Mouse (Mus musculus) hindbrain, embryonic 15.5 days (tissue): ENCODE measurements around the gene Siglecf. TPM values are rescaled to one million over a fixed set of nuclear protein-coding genes. Genes with fewer than 3 reads are reported as not detected.
A peak's percentile ranks its signal among the peaks of the same experiment; 100 is the strongest.
"Not testable (repeated sequence)": the region's sequence is repeated elsewhere in the genome, so short reads cannot be mapped to it uniquely, and the experiment has no call there.

Experiments
- ATAC-seq: fragments of 200-750 bp; cut with Nextera tagmentation; 2 replicates; pipeline ENCODE4 v1.8.0; 2017; ENCODE audit warnings: low read depth, moderate number of reproducible peaks, moderate TSS enrichment; ENCODE audit not compliant: low FRiP score
- H3K27ac ChIP-seq: fragments of 300-500 bp; sonication (generic); replicated peaks from 2 replicates; pipeline ENCODE4 v1.5.1; 2015; ENCODE audit warnings: mild to moderate bottlenecking, inconsistent platforms
- H3K27me3 ChIP-seq: fragments of 300-500 bp; sonication (generic); 2 replicates; pipeline ENCODE4 v1.6.1; 2015; ENCODE audit warnings: control low read depth, inconsistent platforms
- H3K36me3 ChIP-seq: fragments of 300-500 bp; sonication (generic); 2 replicates; pipeline ENCODE4 v1.6.1; 2015; ENCODE audit warnings: control low read depth, inconsistent platforms
- H3K4me1 ChIP-seq: fragments of 300-500 bp; sonication (generic); replicated peaks from 2 replicates; pipeline ENCODE4 v1.6.1; 2015; ENCODE audit warnings: control low read depth, inconsistent platforms
- H3K4me2 ChIP-seq: fragments of 300-500 bp; sonication (generic); 2 replicates; pipeline ENCODE4 v1.6.1; 2015; ENCODE audit warnings: moderate library complexity, mild to moderate bottlenecking, inconsistent platforms
- H3K4me3 ChIP-seq: fragments of 300-500 bp; sonication (generic); 2 replicates; pipeline ENCODE4 v1.5.1; 2015; ENCODE audit warnings: mild to moderate bottlenecking, inconsistent platforms
- H3K9ac ChIP-seq: fragments of 300-500 bp; sonication (generic); 2 replicates; pipeline ENCODE4 v1.6.1; 2015; ENCODE audit warnings: inconsistent platforms
- H3K9me3 ChIP-seq: fragments of 300-500 bp; sonication (generic); 2 replicates; pipeline ENCODE4 v1.6.1; 2016; ENCODE audit warnings: control low read depth, inconsistent platforms
- WGBS: fragments of 180-500 bp; shearing (Covaris S2); methylation state at CpG from one replicate; pipeline ENCODE4 v1.1.7; 2015; 5-methylcytosine and 5-hydroxymethylcytosine counted together
- polyA plus RNA-seq: library from polyadenylated mRNA; unstranded; fragments of >200 nt; fragmentation: Nextera tagmentation; extraction: Ambion mirVana; gene quantifications from 2 replicates; pipeline ENCODE4 v1.2.1, GENCODE M21; 2015

The Siglecf gene
- polyA plus RNA-seq, 1 experiment from 2014 or later = 0.30 TPM

DNA sequence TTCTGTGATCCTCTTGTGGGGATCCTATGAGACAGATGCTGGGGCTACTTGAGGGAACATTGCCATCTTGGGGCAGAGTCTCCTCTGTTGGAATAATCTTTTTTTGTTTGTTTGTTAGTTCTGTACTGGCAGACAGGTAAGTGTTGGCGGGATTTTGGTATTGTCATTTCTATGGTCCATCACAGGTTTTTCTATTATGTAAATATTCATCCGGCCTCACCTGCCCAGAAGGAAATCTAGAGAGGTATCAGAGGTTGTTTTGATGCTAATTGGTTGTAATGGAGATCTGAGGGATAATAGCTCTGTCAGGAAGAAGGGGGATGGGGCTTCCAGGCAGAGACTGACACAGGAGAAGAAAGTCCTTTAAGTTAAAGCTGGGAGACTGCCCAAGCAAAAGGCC is 7.1 kb upstream of the Siglecf start:
- Histone ChIP-seq H3K4me1 (no peaks in the 10 kb centered on the region), H3K27me3 (no peaks in the 10 kb centered on the region), H3K4me2 (no peak overlapping the region), H3K9ac (no peak overlapping the region), H3K27ac (no peak overlapping the region), H3K36me3 (no peaks in the 10 kb centered on the region), H3K4me3 (no peak overlapping the region), H3K9me3 (no peaks in the 10 kb centered on the region)
- ATAC-seq = no peak
- WGBS = 80% methylated on average over 2 of the region's 2 CpGs

GRCm38 (mm10) chr7:43344491-43344890 is 6.7 kb upstream of the Siglecf start:
- H3K9ac ChIP-seq = no peak overlapping the region
- WGBS = 77% methylated on average over 4 of the region's 4 CpGs
- no peaks in the 10 kb centered on the region for H3K27me3 ChIP-seq
- ATAC-seq = no peak
- no peaks in the 10 kb centered on the region for H3K4me1 ChIP-seq
- H3K9me3 ChIP-seq = no peaks in the 10 kb centered on the region
- no peak overlapping the region for H3K4me3 ChIP-seq
- H3K36me3 ChIP-seq = no peaks in the 10 kb centered on the region
- no peak overlapping the region for H3K27ac ChIP-seq
- H3K4me2 ChIP-seq = no peak overlapping the region

GRCm38 (mm10) chr7:43346148-43346547 is 5.0 kb upstream of the Siglecf start:
- Histone ChIP-seq H3K36me3 (no peaks in the 10 kb centered on the region), H3K27ac (no peak overlapping the region), H3K4me1 (no peaks in the 10 kb centered on the region), H3K4me2 (no peak overlapping the region), H3K27me3 (no peaks in the 10 kb centered on the region), H3K9ac (no peak overlapping the region), H3K9me3 (no peaks in the 10 kb centered on the region), H3K4me3 (no peak overlapping the region)
- ATAC-seq = no peak
- WGBS = 72% methylated on average over 4 of the region's 4 CpGs

DNA sequence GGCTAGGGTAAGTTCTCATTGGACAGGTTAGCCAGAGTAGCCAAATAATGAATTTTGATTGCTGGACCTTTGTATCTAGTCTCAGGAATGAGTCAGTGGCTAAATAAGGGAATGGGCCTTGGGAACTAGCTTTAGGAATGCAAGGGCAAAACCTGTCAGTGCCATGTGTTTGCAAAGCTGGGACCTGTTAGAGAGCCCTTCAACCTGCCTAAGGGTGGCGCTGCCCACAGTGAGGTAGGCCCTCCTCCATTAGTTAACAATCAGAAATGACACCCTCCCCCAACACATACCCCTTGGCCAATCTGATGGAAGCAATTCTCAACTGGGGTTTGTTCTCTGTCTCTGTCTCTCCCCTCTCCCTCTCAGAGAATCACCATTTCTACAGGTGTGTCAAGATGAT is 4.6 kb upstream of the Siglecf start:
- no peak overlapping the region for H3K9ac ChIP-seq
- H3K4me3 ChIP-seq = no peak overlapping the region
- no peaks in the 10 kb centered on the region for H3K9me3 ChIP-seq
- no peaks in the 10 kb centered on the region for H3K36me3 ChIP-seq
- no peak overlapping the region for H3K27ac ChIP-seq
- H3K27me3 ChIP-seq = no peaks in the 10 kb centered on the region
- 60% methylated on average over 1 of the region's 1 CpGs for whole genome bisulfite sequencing
- no peaks in the 10 kb centered on the region for H3K4me1 ChIP-seq
- H3K4me2 ChIP-seq = no peak overlapping the region
- ATAC-seq = no peak

DNA sequence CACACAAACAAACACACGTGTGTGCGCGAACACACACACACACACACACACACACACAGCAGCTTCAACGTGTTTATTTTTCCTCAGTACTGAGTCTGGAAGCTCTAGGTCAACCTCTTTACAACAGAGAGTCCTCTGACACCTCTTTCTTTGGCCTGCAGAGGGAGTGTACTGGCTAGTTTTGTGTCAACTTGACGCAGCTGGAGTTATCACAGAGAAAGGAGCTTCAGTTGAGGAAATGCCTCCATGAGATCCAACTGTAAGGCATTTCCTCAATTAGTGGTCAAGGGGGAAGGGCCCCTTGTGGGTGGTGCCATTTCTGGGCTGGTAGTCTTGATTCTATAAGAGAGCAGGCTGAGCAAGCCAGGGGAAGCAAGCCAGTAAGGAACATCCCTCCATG is 1.5 kb upstream of the Siglecf start:
- H3K9me3 ChIP-seq, H3K27ac ChIP-seq, H3K9ac ChIP-seq, H3K36me3 ChIP-seq, H3K4me2 ChIP-seq, H3K4me1 ChIP-seq, H3K27me3 ChIP-seq, H3K4me3 ChIP-seq, ATAC-seq: not testable (repeated sequence)
- WGBS = 75% methylated on average over 5 of the region's 5 CpGs

GRCm38 (mm10) chr7:43353118-43353517 is 2.0 kb downstream of the Siglecf start:
- Histone ChIP-seq H3K4me2 (no peak overlapping the region), H3K36me3 (no peaks in the 10 kb centered on the region), H3K9ac (no peak overlapping the region), H3K27ac (no peak overlapping the region), H3K27me3 (no peaks in the 10 kb centered on the region), H3K4me1 (no peaks in the 10 kb centered on the region), H3K4me3 (no peak overlapping the region), H3K9me3 (no peaks in the 10 kb centered on the region)
- WGBS = 90% methylated on average over 4 of the region's 4 CpGs
- ATAC-seq = no peak

DNA sequence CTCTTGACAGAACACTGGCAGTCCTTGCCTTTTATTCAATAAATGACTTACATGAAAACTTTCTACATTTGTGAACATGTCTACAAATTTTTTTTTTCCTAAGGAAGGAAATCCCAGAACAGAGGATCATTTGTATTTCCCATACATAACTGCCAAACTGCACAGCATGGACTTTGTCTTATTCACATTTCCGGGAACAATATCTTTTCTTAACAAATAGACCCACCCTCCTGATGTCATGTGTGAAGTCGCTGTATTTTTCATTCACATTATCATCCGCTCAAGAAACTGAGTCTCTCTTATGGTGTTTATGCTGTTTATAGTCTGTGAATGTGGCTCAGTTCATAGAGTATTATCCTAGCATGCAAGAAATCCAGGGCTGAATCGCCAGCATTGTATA is 2.6 kb downstream of the Siglecf start:
- no peaks in the 10 kb centered on the region for H3K4me1 ChIP-seq
- H3K9me3 ChIP-seq = no peaks in the 10 kb centered on the region
- H3K27ac ChIP-seq = no peak overlapping the region
- no peak overlapping the region for H3K4me3 ChIP-seq
- H3K27me3 ChIP-seq = no peaks in the 10 kb centered on the region
- WGBS = 83% methylated on average over 4 of the region's 4 CpGs
- no peak overlapping the region for H3K9ac ChIP-seq
- no peak overlapping the region for H3K4me2 ChIP-seq
- ATAC-seq = no peak
- H3K36me3 ChIP-seq = no peaks in the 10 kb centered on the region

DNA sequence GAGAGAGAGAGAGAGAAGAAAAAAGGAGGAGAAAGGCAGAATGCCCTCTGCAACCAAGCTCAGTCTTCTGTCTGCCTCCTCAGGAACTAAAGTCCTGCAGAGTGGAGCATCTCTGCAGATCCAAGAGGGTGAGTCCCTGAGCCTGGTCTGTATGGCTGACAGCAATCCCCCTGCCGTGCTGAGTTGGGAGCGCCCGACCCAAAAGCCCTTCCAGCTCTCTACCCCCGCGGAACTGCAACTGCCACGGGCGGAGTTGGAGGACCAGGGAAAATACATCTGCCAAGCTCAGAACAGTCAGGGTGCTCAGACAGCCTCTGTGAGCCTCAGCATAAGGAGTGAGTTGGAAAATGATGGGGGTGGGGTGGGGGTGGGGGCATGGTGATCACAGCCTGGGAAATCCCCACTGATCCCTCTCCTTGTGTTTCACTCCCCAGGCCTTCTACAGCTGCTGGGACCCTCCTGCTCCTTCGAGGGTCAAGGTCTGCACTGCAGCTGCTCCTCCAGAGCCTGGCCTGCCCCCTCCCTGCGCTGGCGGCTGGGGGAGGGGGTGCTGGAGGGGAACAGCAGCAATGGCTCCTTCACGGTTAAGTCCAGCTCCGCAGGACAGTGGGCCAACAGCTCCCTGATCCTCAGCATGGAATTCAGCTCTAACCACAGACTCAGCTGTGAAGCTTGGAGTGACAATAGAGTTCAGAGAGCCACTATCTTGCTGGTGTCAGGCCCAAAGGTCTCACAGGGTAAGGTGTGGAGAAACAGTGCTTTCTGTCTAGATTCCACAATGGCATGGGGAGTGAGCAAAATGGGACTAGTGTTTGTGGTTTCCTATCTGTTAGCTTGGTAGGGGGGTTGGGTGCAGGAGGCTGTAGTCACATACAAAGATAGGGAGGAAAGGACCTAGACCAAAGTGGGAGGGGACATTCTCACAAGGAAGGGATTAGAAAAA is 4.0 kb downstream of the Siglecf start:
- H3K4me2 ChIP-seq = no peak overlapping the region
- WGBS = 9% methylated on average over 12 of the region's 12 CpGs

DNA sequence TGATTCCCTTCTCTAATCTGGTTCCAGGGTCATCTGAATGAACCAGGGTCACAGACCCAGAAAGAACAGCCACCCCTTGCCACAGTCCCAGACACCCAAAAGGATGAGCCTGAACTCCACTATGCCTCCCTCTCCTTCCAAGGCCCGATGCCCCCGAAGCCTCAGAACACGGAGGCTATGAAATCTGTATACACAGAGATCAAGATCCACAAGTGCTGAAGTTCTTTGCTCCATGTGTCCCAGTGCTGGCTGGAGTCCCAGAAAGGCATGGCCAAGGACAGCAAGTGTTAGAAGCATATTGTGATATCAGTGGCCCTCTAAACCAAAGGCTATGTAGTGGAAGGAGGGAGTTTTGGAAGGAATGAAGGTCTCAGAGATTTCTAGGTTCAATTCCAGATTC is 7.4 kb downstream of the Siglecf start:
- Histone ChIP-seq H3K36me3 (no peaks in the 10 kb centered on the region), H3K9me3 (no peaks in the 10 kb centered on the region), H3K27ac (no peak overlapping the region), H3K4me1 (no peaks in the 10 kb centered on the region), H3K9ac (no peak overlapping the region), H3K4me2 (no peak overlapping the region), H3K4me3 (no peak overlapping the region), H3K27me3 (no peaks in the 10 kb centered on the region)
- 94% methylated on average over 3 of the region's 3 CpGs for WGBS
- no peak for ATAC-seq

More for the DNA sequence above, 4.0 kb downstream of the Siglecf start:
- Histone ChIP-seq H3K4me3 (no peak overlapping the region), H3K27me3 (no peaks in the 10 kb centered on the region), H3K9ac (no peak overlapping the region), H3K36me3 (no peaks in the 10 kb centered on the region), H3K9me3 (no peaks in the 10 kb centered on the region), H3K27ac (no peak overlapping the region), H3K4me1 (no peaks in the 10 kb centered on the region)
- ATAC-seq = no peak

GRCm38 (mm10) chr7:43361442-43361841 is 10.3 kb downstream of the Siglecf start:
- Histone ChIP-seq H3K4me1 (no peaks in the 10 kb centered on the region), H3K36me3 (no peaks in the 10 kb centered on the region), H3K27ac (no peak overlapping the region), H3K27me3 (no peaks in the 10 kb centered on the region), H3K9ac (no peak overlapping the region), H3K4me2 (no peak overlapping the region), H3K9me3 (no peaks in the 10 kb centered on the region), H3K4me3 (no peak overlapping the region)
- 98% methylated on average over 1 of the region's 1 CpGs for WGBS
- ATAC-seq = no peak

GRCm38 (mm10) chr7:43362021-43362420 is 10.9 kb downstream of the Siglecf start:
- no peak overlapping the region for H3K4me2 ChIP-seq
- no peak overlapping the region for H3K4me3 ChIP-seq
- WGBS = 83% methylated on average over 4 of the region's 4 CpGs
- H3K9me3 ChIP-seq = no peaks in the 10 kb centered on the region
- no peaks in the 10 kb centered on the region for H3K36me3 ChIP-seq
- H3K4me1 ChIP-seq = no peaks in the 10 kb centered on the region
- ATAC-seq = no peak
- no peak overlapping the region for H3K27ac ChIP-seq
- no peak overlapping the region for H3K9ac ChIP-seq
- no peaks in the 10 kb centered on the region for H3K27me3 ChIP-seq

- WGBS = 19% methylated on average over 5 of the region's 5 CpGs
- no peak overlapping the region for H3K9ac ChIP-seq
- no peak overlapping the region for H3K4me3 ChIP-seq
- H3K27ac ChIP-seq = no peak overlapping the region
- no peaks in the 10 kb centered on the region for H3K9me3 ChIP-seq
- H3K4me1 ChIP-seq = no peaks in the 10 kb centered on the region
- no peak overlapping the region for H3K4me2 ChIP-seq
- peak; percentile 48; the same call in 1 of the 2 replicates for ATAC-seq
- H3K36me3 ChIP-seq = no peaks in the 10 kb centered on the region
- no peaks in the 10 kb centered on the region for H3K27me3 ChIP-seq
Measured at GRCm38 (mm10) chr7:43378226-43378625, 27.1 kb downstream of the Siglecf start.
